Mouse (Mus musculus): ENCODE data around the gene Sephs2. TPM values are rescaled to one million over a fixed set of nuclear protein-coding genes. Genes with fewer than 3 reads are reported as not detected.
A peak's percentile ranks its signal among the peaks of the same experiment; 100 is the strongest.

Gene Sephs2
- polyA plus RNA-seq, 1 experiment from 2014 or later = 187 TPM

DNA sequence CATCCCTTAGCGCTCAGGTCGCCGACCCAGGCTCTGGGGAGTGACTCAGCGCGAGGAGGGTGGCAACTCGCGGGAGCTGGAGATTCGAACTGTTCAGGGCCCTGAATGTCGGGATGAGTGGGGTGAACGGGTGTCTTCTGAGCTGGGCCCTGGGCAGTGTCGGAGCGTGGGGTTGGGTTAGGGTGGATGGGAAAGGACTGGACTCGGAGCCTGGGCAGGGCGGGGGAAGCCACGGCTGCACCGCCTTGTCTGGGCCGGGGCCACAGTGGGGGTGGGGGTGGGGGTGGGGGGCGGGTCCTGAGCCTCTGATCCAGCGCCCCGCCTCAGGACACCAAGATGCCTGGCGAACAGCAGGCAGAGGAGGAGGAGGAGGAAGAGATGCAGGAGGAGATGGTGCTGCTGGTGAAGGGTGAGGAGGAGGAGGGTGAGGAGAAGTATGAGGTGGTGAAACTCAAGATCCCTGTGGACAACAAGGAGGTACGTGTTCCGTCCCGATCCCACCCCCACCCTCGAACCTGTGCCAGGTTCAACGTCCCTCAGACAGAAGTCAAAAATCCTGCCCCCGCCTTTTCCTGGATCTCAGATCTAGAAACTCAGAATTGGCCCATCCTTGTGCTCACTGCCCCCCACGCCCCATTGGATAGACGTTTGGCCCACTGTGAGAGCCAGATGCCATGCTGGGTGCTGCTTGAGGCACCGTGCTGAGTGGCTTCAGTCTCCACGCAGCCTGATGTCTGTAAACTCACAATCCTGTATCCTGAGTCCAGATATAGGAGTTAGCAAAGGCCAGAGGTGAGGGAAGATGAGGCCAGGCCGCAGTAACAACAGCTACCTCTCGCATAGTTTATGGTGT is 29.0 kb downstream of the Sephs2 start:
- peak overlapping the region; percentile 96 for H3K9ac ChIP-seq (ENCODE audit: low read depth, low read length)
- H3K27ac ChIP-seq (ENCODE audit: low read length) = peak overlapping the region; percentile 97
- no peaks in the 10 kb centered on the region for H3K36me3 ChIP-seq (ENCODE audit: control insufficient read depth, insufficient read depth, low read length)
- no peaks in the 10 kb centered on the region for H3K27me3 ChIP-seq (replicated peaks; ENCODE audit: control insufficient read depth, insufficient read depth, low read length)
- H3K4me2 ChIP-seq (ENCODE audit: low read depth, low read length) = peak overlapping the region; percentile 91
- no peaks in the 10 kb centered on the region for H3K9me3 ChIP-seq (ENCODE audit: control insufficient read depth, low read length)
- peaks cover 18% of the 10 kb centered on the region for H3K4me1 ChIP-seq (ENCODE audit: control insufficient read depth, insufficient read depth, low read length)
- peak overlapping the region; percentile 92 for H3K4me3 ChIP-seq (ENCODE audit: low read length)
- WGBS = 8% methylated on average over 33 of the region's 33 CpGs
- peak; percentile 80 for ATAC-seq

- Histone ChIP-seq H3K4me1 (ENCODE audit: control insufficient read depth, insufficient read depth, low read length) (peaks cover 18% of the 10 kb centered on the region), H3K27ac (ENCODE audit: low read length) (peak within 1 kb of the TSS; percentile 97), H3K9me3 (ENCODE audit: control insufficient read depth, low read length) (no peaks in the 10 kb centered on the region), H3K27me3 (replicated peaks; ENCODE audit: control insufficient read depth, insufficient read depth, low read length) (no peaks in the 10 kb centered on the region), H3K9ac (ENCODE audit: low read depth, low read length) (peak within 1 kb of the TSS; percentile 96), H3K4me3 (ENCODE audit: low read length) (peak within 1 kb of the TSS; percentile 92), H3K4me2 (ENCODE audit: low read depth, low read length) (peak within 1 kb of the TSS; percentile 91), H3K36me3 (ENCODE audit: control insufficient read depth, insufficient read depth, low read length) (no peaks in the 10 kb centered on the region)
- under 1% methylated on average over 54 of the region's 56 CpGs for WGBS
- peak; percentile 98 for ATAC-seq
These were observed 29.8 kb downstream of the Sephs2 start, which contains the start of gene Zfp771 for GRCm38 (mm10) chr7:127243870-127244657. Gene Zfp771, plus strand, starts transcription at chr7:127244274.

DNA sequence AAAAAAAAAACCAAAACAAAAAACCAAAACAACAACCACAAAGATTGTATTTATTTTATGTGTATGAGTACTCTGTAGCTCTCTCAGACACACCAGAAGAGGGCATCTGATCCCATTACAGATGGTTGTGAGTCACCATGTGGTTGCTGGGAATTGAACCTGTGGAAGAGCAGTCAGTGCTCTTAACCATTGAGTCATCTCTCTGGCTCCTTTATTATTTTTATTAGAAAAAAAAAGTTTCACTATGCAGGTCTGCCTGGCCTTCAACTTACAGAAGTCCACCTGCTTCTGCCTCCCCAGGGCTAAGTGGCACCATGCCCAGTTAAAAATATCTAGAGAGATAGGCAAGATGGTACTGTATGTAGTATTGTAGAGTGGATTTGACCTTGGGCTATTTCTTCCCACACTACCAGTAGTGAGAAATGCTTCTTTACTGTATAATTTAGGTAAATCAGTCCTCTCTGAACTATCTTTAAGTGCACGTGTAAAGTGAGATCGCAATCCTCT is 30.4 kb downstream of the Sephs2 start:
- Histone ChIP-seq H3K4me3 (ENCODE audit: low read length) (no peak overlapping the region; the same call in 1 of the 2 replicates), H3K9me3 (ENCODE audit: control insufficient read depth, low read length) (no peaks in the 10 kb centered on the region), H3K4me2 (ENCODE audit: low read depth, low read length) (peak overlapping the region; percentile 91), H3K36me3 (ENCODE audit: control insufficient read depth, insufficient read depth, low read length) (0 out of 2 replicates have a peak, but pooled peaks cover 1% of the 10 kb centered on the region), H3K27ac (ENCODE audit: low read length) (peak overlapping the region; percentile 97), H3K27me3 (replicated peaks; ENCODE audit: control insufficient read depth, insufficient read depth, low read length) (no peaks in the 10 kb centered on the region), H3K4me1 (ENCODE audit: control insufficient read depth, insufficient read depth, low read length) (peaks cover 18% of the 10 kb centered on the region), H3K9ac (ENCODE audit: low read depth, low read length) (peak overlapping the region; percentile 96)
- whole genome bisulfite sequencing = 41% methylated on average over 2 of the region's 2 CpGs
- no peak for ATAC-seq

DNA sequence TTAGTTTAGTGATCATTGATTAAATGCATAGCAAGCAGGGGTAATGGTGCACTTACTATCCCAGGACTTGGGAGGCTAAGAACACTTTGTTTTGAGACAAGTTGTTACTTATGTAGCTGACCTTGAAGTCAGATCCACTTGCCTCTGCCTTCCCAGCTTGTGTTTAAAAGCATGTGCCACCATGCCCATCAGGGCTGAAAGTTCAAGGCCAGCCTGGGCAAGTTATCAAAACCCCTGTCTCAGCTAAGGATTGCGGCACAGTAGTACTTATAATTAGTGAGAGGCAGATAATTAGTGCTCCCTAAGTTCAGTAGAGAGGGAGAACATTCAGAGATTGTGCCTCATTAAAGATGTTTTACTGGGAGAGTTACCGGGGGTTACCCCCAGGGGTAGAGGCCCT is 39.1 kb downstream of the Sephs2 start:
- WGBS = 93% methylated on average over 2 of the region's 2 CpGs
- H3K9me3 ChIP-seq (ENCODE audit: control insufficient read depth, low read length) = no peaks in the 10 kb centered on the region
- H3K9ac ChIP-seq (ENCODE audit: low read depth, low read length) = no peak overlapping the region
- H3K27ac ChIP-seq (ENCODE audit: low read length) = no peak overlapping the region
- H3K4me2 ChIP-seq (ENCODE audit: low read depth, low read length) = no peak overlapping the region
- no peaks in the 10 kb centered on the region for H3K27me3 ChIP-seq (replicated peaks; ENCODE audit: control insufficient read depth, insufficient read depth, low read length)
- no peak for ATAC-seq
- H3K4me1 ChIP-seq (ENCODE audit: control insufficient read depth, insufficient read depth, low read length) = peaks cover 22% of the 10 kb centered on the region
- peaks cover 31% of the 10 kb centered on the region for H3K36me3 ChIP-seq (ENCODE audit: control insufficient read depth, insufficient read depth, low read length)
- H3K4me3 ChIP-seq (ENCODE audit: low read length) = no peak overlapping the region

GRCm38 (mm10) chr7:127233765-127234164 is 40.1 kb downstream of the Sephs2 start:
- Histone ChIP-seq H3K4me3 (ENCODE audit: low read length) (peak overlapping the region; percentile 97), H3K4me2 (ENCODE audit: low read depth, low read length) (peak overlapping the region; percentile 70), H3K9me3 (ENCODE audit: control insufficient read depth, low read length) (no peaks in the 10 kb centered on the region), H3K27ac (ENCODE audit: low read length) (peak overlapping the region; percentile 98), H3K36me3 (ENCODE audit: control insufficient read depth, insufficient read depth, low read length) (peaks cover 31% of the 10 kb centered on the region), H3K27me3 (replicated peaks; ENCODE audit: control insufficient read depth, insufficient read depth, low read length) (no peaks in the 10 kb centered on the region), H3K9ac (ENCODE audit: low read depth, low read length) (peak overlapping the region; percentile 97), H3K4me1 (ENCODE audit: control insufficient read depth, insufficient read depth, low read length) (peaks cover 22% of the 10 kb centered on the region)
- ATAC-seq = no peak
- 3% methylated on average over 9 of the region's 9 CpGs for WGBS

GRCm38 (mm10) chr7:127233368-127233749 is 40.5 kb downstream of the Sephs2 start:
- Histone ChIP-seq H3K4me2 (ENCODE audit: low read depth, low read length) (peak overlapping the region; percentile 70), H3K27me3 (replicated peaks; ENCODE audit: control insufficient read depth, insufficient read depth, low read length) (no peaks in the 10 kb centered on the region), H3K4me3 (ENCODE audit: low read length) (peak overlapping the region; percentile 97), H3K36me3 (ENCODE audit: control insufficient read depth, insufficient read depth, low read length) (peaks cover 29% of the 10 kb centered on the region), H3K4me1 (ENCODE audit: control insufficient read depth, insufficient read depth, low read length) (peaks cover 22% of the 10 kb centered on the region), H3K27ac (ENCODE audit: low read length) (peak overlapping the region; percentile 98), H3K9me3 (ENCODE audit: control insufficient read depth, low read length) (no peaks in the 10 kb centered on the region), H3K9ac (ENCODE audit: low read depth, low read length) (peak overlapping the region; percentile 97)
- peak; percentile 64 for ATAC-seq
- WGBS = 0% methylated on average over 27 of the region's 27 CpGs

DNA sequence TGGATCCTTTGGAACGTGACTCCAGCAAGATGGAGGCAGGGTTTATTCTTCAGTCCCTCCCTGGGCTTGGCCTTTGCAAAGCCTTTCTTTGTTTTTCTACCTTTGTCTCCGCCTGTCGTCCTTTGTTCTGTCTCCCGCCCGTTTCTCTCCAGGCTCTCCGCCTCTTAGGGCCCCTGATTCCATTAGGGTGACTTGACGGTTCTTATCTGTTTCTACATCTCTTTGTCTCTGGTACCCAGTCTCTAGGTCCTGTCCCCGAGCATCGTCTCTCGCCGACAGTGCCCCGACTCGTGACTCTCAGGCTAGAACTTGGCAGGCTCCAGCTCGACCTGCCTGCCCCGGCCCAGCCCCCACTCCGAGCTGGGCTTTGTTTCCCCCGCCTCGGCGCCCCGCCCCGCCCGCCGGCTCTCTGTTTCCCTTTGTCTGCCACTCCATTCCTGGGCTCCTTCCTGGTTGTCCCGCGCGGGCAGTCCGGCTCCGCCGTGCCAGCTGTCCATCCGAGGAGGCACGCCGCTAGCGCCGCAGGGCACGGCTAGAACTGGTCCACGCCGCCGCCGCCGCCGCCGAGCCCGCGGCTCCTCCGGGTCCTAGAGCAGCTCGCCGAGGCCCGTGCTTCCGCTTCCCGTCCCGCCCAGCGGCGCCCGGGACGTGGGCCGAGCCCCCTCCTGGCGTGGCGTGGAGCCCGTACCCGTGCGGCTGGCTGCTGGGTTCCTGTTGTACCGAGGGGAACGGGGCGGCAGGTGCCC is 41.1 kb downstream of the Sephs2 start, which contains the start of the genes Zfp553 and Sept1:
TSS of gene Zfp553 (plus strand) at position 440 of the 746 bp plus-strand sequence.
TSS of gene Sept1 (minus strand) at position 509 of the 746 bp plus-strand sequence.
- ATAC-seq = peak; percentile 95
- H3K4me2 ChIP-seq (ENCODE audit: low read depth, low read length) = peak within 1 kb of the TSS; percentile 70
- WGBS = under 1% methylated on average over 64 of the region's 64 CpGs
- peak within 1 kb of the TSS; percentile 98 for H3K27ac ChIP-seq (ENCODE audit: low read length)
- no peaks in the 10 kb centered on the region for H3K9me3 ChIP-seq (ENCODE audit: control insufficient read depth, low read length)
- H3K9ac ChIP-seq (ENCODE audit: low read depth, low read length) = peak within 1 kb of the TSS; percentile 97
- peaks cover 22% of the 10 kb centered on the region for H3K4me1 ChIP-seq (ENCODE audit: control insufficient read depth, insufficient read depth, low read length)
- no peaks in the 10 kb centered on the region for H3K27me3 ChIP-seq (replicated peaks; ENCODE audit: control insufficient read depth, insufficient read depth, low read length)
- peak within 1 kb of the TSS; percentile 97 for H3K4me3 ChIP-seq (ENCODE audit: low read length)
- H3K36me3 ChIP-seq (ENCODE audit: control insufficient read depth, insufficient read depth, low read length) = peaks cover 26% of the 10 kb centered on the region

- peak overlapping the region; percentile 97 for H3K4me3 ChIP-seq (ENCODE audit: low read length)
- ATAC-seq = no peak
- H3K9me3 ChIP-seq (ENCODE audit: control insufficient read depth, low read length) = no peaks in the 10 kb centered on the region
- H3K36me3 ChIP-seq (ENCODE audit: control insufficient read depth, insufficient read depth, low read length) = peaks cover 22% of the 10 kb centered on the region
- H3K4me1 ChIP-seq (ENCODE audit: control insufficient read depth, insufficient read depth, low read length) = peaks cover 22% of the 10 kb centered on the region
- WGBS = 5% methylated on average over 20 of the region's 20 CpGs
- H3K4me2 ChIP-seq (ENCODE audit: low read depth, low read length) = peak overlapping the region; percentile 70
- peak overlapping the region; percentile 98 for H3K27ac ChIP-seq (ENCODE audit: low read length)
- no peaks in the 10 kb centered on the region for H3K27me3 ChIP-seq (replicated peaks; ENCODE audit: control insufficient read depth, insufficient read depth, low read length)
- peak overlapping the region; percentile 97 for H3K9ac ChIP-seq (ENCODE audit: low read depth, low read length)
These were observed 41.8 kb downstream of the Sephs2 start for GRCm38 (mm10) chr7:127231826-127232621.
